Mouse (Mus musculus) kidney, embryonic 16.5 days (tissue): ENCODE measurements around the gene Asic1. TPM values are rescaled to one million over a fixed set of nuclear protein-coding genes. Genes with fewer than 3 reads are reported as not detected.
"Not testable (repeated sequence)": the region's sequence is repeated elsewhere in the genome, so short reads cannot be mapped to it uniquely, and the experiment has no call there.

ENCODE experiments used
- ATAC-seq: fragments of 200-750 bp; cut with Nextera tagmentation; 2 replicates; pipeline ENCODE4 v1.8.0; 2017; ENCODE audit warnings: moderate TSS enrichment; ENCODE audit not compliant: low FRiP score, low TSS enrichment
- H3K27ac ChIP-seq: fragments of 300-500 bp; sonication (generic); 2 replicates; pipeline ENCODE4 v1.5.1; 2014; ENCODE audit warnings: low read length
- H3K27me3 ChIP-seq: fragments of 300-500 bp; sonication (generic); 2 replicates; pipeline ENCODE4 v1.6.1; 2014; ENCODE audit warnings: low read length, control low read depth, mixed read lengths; ENCODE audit not compliant: insufficient read depth
- H3K36me3 ChIP-seq: fragments of 300-500 bp; sonication (generic); 2 replicates; pipeline ENCODE4 v1.6.1; 2014; ENCODE audit warnings: low read length, control low read depth, mixed read lengths; ENCODE audit not compliant: insufficient read depth
- H3K4me1 ChIP-seq: fragments of 300-500 bp; sonication (generic); 2 replicates; pipeline ENCODE4 v1.6.1; 2014; ENCODE audit warnings: low read length, control low read depth, mixed read lengths; ENCODE audit not compliant: insufficient read depth
- H3K4me2 ChIP-seq: fragments of 300-500 bp; sonication (generic); replicated peaks from 2 replicates; pipeline ENCODE4 v1.6.1; 2014; ENCODE audit warnings: low read depth, low read length
- H3K4me3 ChIP-seq: fragments of 300-500 bp; sonication (generic); 2 replicates; pipeline ENCODE4 v1.5.1; 2014; ENCODE audit warnings: mild to moderate bottlenecking, low read length
- H3K9ac ChIP-seq: fragments of 300-500 bp; sonication (generic); replicated peaks from 2 replicates; pipeline ENCODE4 v1.6.1; 2014; ENCODE audit warnings: low read length
- H3K9me3 ChIP-seq: fragments of 300-500 bp; sonication (generic); 2 replicates; pipeline ENCODE4 v1.6.1; 2016; ENCODE audit warnings: low read length, control low read depth
- WGBS: fragments of 180-500 bp; shearing (Covaris S2); extraction: QIAGEN DNeasy Blood & Tissue Kit; methylation state at CpG from one replicate; pipeline ENCODE4 v1.1.7; 2014; 5-methylcytosine and 5-hydroxymethylcytosine counted together
- polyA plus RNA-seq: library from polyadenylated mRNA; unstranded; fragments of >200 nt; fragmentation: Nextera tagmentation; extraction: Ambion mirVana; gene quantifications from 2 replicates; pipeline ENCODE4 v1.2.1, GENCODE M21; 2015

The Asic1 gene
- polyA plus RNA-seq, 1 experiment from 2014 or later, result 1.7 TPM

DNA sequence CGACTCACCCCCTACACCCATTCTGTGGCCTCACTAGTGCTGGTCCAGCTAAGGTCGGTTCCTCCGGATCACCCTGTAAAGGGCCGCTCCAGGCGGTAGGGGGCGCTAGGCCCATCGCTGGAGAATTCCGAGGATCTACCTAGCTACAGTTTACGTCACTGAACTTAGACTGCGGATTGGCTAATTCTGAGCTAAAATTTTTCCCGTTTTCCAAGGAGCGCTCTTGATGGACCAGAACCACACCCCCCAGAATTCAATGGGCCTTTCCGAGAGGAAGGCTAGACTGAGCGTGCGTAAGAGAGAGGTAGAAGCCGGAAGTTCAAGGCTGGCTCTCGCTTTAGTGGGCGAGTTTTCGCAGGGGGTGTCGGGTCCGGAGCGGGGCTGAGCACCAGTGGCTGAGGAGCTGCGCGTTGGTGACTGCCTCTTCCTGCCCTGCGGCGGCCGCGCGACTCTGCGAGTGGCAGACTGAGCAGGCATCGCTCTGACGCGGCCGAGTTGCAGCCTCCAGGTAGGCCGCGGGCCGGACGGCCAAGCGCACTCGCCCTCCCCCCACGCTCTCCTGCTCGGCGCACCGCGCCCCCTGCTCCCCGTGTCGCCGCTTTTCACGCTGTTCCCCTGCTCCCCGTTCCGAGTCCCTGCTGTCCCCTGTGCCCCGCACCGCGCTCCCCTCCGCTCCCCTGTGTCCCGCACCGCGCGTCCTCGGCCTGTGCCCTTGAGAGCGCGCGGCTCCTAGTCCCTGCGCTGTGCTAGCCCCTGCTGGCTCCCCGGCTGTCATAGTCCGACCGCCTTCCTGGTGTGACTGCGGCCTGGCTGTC, 55.4 kb downstream of the Asic1 start, which contains the start of gene Cox14:
Gene Cox14, plus strand, starts transcription at position 278 of the 815 bp plus-strand sequence.
- Histone ChIP-seq H3K4me1 (peaks cover 29% of the 10 kb centered on the region), H3K9ac (peak within 1 kb of the TSS; percentile 88), H3K27me3 (no peaks in the 10 kb centered on the region), H3K9me3 (peaks cover 5% of the 10 kb centered on the region), H3K27ac (peak within 1 kb of the TSS; percentile 98), H3K4me2 (peak within 1 kb of the TSS; percentile 70), H3K36me3 (peaks cover 24% of the 10 kb centered on the region), H3K4me3 (peak within 1 kb of the TSS; percentile 82)
- peak; percentile 94 for ATAC-seq
- under 1% methylated on average over 63 of the region's 68 CpGs for WGBS

DNA sequence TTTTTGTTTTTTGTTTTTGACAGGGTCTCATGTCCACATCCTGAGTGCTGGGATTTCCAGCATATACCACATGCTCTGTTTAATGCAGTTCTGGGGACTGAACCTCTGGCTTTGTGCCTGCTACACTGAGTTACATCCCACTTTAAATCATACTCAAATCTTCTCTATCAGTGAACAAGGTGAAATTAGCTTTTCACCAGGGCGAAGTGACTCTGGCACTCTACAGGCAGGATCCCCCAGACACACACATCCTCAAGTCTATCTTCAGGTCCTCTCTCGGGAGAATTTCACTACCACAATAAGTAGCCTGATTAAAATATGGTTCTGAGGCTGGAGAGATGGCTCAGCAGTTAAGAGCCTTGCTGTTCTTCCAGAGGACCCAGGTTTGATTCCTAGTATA, 56.4 kb downstream of the Asic1 start:
- Histone ChIP-seq H3K27me3 (no peaks in the 10 kb centered on the region), H3K4me3 (peak overlapping the region; percentile 82), H3K4me2 (peak overlapping the region; percentile 70), H3K27ac (no peak overlapping the region), H3K4me1 (peaks cover 29% of the 10 kb centered on the region), H3K9me3 (peaks cover 5% of the 10 kb centered on the region), H3K9ac (peak overlapping the region; percentile 88), H3K36me3 (peaks cover 23% of the 10 kb centered on the region)
- no peak for ATAC-seq
- 69% methylated on average over 2 of the region's 2 CpGs for WGBS

DNA sequence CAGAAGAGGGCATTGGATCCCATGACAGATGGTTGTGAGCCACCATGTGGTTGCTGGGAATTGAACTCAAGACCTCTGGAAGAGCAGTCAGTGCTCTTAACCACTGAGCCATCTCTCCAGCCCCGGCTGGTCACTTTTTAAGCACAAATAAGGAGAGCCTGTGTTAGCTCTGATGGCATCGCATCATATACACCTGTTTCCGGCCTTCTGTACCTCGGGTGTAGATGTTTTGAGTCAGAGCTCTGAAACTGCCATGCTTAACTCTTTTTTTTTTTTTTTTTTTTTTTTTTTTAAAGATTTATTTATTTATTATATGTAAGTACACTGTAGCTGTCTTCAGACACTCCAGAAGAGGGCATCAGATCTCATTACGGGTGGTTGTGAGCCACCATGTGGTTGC, 56.9 kb downstream of the Asic1 start:
- not testable (repeated sequence) for H3K27me3 ChIP-seq, H3K27ac ChIP-seq, H3K9me3 ChIP-seq, H3K4me3 ChIP-seq, H3K9ac ChIP-seq, ATAC-seq, H3K4me2 ChIP-seq
- H3K36me3 ChIP-seq, result peaks cover 23% of the 10 kb centered on the region
- WGBS, result 91% methylated on average over 4 of the region's 5 CpGs
- peaks cover 29% of the 10 kb centered on the region for H3K4me1 ChIP-seq

DNA sequence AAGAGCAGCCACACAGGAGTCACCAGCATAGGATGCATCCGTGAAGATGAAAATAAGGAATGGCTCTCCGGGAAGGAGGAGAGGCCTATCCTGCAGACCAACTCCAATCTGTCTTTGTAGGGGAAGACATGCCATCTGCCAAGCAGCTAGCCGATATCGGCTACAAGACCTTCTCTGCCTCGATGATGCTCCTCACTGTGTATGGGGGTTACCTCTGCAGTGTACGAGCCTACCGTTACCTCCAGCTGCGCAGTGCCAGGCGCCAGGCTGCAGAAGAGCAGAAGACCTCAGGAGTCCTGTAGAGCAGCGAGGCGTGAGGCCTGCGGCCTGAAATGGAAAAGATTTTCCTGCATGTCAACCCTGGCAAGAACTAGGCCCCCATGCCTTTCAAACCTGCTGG, 57.4 kb downstream of the Asic1 start:
- Histone ChIP-seq H3K27me3 (no peaks in the 10 kb centered on the region), H3K4me3 (no peak overlapping the region), H3K9ac (no peak overlapping the region), H3K4me2 (no peak overlapping the region), H3K36me3 (peaks cover 23% of the 10 kb centered on the region), H3K9me3 (peaks cover 5% of the 10 kb centered on the region), H3K27ac (no peak overlapping the region), H3K4me1 (peaks cover 29% of the 10 kb centered on the region)
- ATAC-seq, result no peak
- WGBS, result 92% methylated on average over 12 of the region's 12 CpGs

DNA sequence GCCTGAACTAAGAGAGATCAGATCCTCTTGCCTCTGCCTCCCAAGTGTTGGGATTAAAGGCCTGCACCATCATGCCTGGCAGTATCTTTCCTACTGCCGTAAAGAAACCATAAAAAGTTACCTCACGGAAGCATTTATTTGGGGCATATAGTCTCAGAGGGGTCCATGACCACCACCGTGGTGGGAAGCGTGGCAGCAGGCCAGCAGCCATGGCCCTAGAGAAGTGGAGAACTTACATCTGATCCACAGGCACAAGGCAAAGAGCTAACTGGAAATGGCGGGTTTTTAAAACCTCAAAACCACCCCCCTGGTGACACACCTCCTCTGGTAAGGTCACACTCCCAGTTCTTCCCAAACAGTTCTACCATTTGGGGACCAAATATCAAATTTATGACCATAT, 58.0 kb downstream of the Asic1 start:
- no peak overlapping the region for H3K4me3 ChIP-seq
- no peak for ATAC-seq
- no peak overlapping the region for H3K4me2 ChIP-seq
- H3K4me1 ChIP-seq, result peaks cover 24% of the 10 kb centered on the region
- no peak overlapping the region for H3K27ac ChIP-seq
- H3K9ac ChIP-seq, result no peak overlapping the region
- H3K27me3 ChIP-seq, result no peaks in the 10 kb centered on the region
- WGBS, result 90% methylated on average over 5 of the region's 5 CpGs
- peaks cover 5% of the 10 kb centered on the region for H3K9me3 ChIP-seq
- H3K36me3 ChIP-seq, result peaks cover 23% of the 10 kb centered on the region

- H3K36me3 ChIP-seq, result peaks cover 27% of the 10 kb centered on the region
- 98% methylated on average over 3 of the region's 4 CpGs for WGBS
These were observed 59.1 kb downstream of the Asic1 start for GRCm38 (mm10) chr15:99729056-99729783.

DNA sequence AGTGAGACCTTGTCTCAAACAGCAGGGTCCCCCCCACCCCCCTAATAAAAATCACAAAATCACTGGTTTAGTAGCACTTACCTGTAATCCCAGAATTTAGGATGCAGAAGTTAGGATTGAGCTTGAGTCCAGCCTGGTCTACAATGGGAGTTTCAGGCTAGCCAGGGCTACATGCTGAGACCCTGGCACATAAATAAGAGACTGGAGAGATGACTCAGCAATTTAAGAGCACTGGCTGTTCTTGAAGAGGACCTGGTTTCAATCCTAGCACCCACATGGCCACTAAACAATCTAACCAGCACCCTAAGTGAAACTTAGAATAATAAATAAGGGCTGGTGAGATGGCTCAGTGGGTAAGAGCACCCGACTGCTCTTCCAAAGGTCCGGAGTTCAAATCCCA, 61.0 kb downstream of the Asic1 start:
- H3K36me3 ChIP-seq, result peaks cover 38% of the 10 kb centered on the region
- peaks cover 5% of the 10 kb centered on the region for H3K4me1 ChIP-seq
- WGBS, result 96% methylated on average over 2 of the region's 2 CpGs
- no peak overlapping the region for H3K27ac ChIP-seq
- no peak for ATAC-seq
- H3K27me3 ChIP-seq, result no peaks in the 10 kb centered on the region
- H3K4me3 ChIP-seq, result no peak overlapping the region
- H3K4me2 ChIP-seq, result no peak overlapping the region
- peaks cover 5% of the 10 kb centered on the region for H3K9me3 ChIP-seq
- H3K9ac ChIP-seq, result no peak overlapping the region

More at GRCm38 (mm10) chr15:99729056-99729783, 59.1 kb downstream of the Asic1 start:
- H3K9me3 ChIP-seq, result peaks cover 5% of the 10 kb centered on the region
- no peak overlapping the region for H3K9ac ChIP-seq
- no peak for ATAC-seq
- H3K27ac ChIP-seq, result no peak overlapping the region
- no peaks in the 10 kb centered on the region for H3K27me3 ChIP-seq
- no peak overlapping the region for H3K4me2 ChIP-seq
- no peak overlapping the region for H3K4me3 ChIP-seq
- peaks cover 14% of the 10 kb centered on the region for H3K4me1 ChIP-seq

DNA sequence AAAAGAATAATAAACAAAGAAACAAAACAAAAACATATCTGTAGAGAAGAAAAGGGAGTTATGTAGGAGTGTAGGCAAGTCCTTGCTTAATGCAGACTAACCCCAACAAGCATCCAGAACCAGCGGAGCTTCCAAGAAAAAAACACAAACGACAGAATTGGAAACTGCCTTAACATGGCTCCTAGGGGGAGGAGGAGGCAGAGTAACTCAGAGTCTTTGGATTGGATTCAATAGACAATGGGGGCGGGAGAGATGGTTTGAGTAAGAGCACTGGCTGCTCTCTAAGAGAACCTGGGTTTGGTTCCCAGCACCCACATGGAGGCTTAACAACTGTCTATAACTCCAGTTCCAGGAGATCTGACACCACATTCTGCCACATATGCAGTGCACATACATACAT, 61.5 kb downstream of the Asic1 start:
- peaks cover 5% of the 10 kb centered on the region for H3K9me3 ChIP-seq
- 98% methylated on average over 3 of the region's 3 CpGs for WGBS
- no peak overlapping the region for H3K27ac ChIP-seq
- peaks cover 43% of the 10 kb centered on the region for H3K36me3 ChIP-seq
- no peaks in the 10 kb centered on the region for H3K27me3 ChIP-seq
- H3K9ac ChIP-seq, result no peak overlapping the region
- no peak overlapping the region for H3K4me2 ChIP-seq
- ATAC-seq, result no peak
- peaks cover under 1% of the 10 kb centered on the region for H3K4me1 ChIP-seq
- H3K4me3 ChIP-seq, result no peak overlapping the region

GRCm38 (mm10) chr15:99733186-99733585, 63.0 kb downstream of the Asic1 start:
- 97% methylated on average over 5 of the region's 5 CpGs for WGBS
- Histone ChIP-seq H3K4me1 (no peaks in the 10 kb centered on the region), H3K9ac (no peak overlapping the region), H3K4me3 (no peak overlapping the region), H3K4me2 (no peak overlapping the region), H3K36me3 (peaks cover 45% of the 10 kb centered on the region), H3K27me3 (no peaks in the 10 kb centered on the region), H3K9me3 (peaks cover 5% of the 10 kb centered on the region), H3K27ac (no peak overlapping the region)
- ATAC-seq, result no peak

DNA sequence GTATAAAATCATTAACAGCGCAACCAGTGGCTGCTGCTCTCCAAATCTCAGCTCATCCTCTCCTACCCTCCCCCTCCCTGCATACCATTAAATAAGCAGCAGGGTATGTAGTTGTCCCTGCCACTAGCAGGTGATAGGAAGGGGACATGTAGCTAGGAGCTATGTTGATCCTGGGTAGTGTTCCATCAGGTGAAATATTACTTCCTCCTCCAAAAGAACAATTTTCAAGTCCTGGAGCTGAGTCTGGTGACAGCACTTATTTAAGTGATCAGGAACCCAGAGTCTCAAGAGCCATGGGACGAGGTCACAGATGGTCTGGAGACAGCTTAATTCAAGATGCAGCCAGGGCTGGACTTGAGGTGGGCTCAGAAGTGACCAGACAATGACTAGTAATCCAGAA, 65.5 kb downstream of the Asic1 start:
- WGBS, result 90% methylated on average over 2 of the region's 2 CpGs
- ATAC-seq, result no peak
- Histone ChIP-seq H3K4me3 (no peak overlapping the region), H3K4me1 (no peaks in the 10 kb centered on the region), H3K36me3 (peaks cover 46% of the 10 kb centered on the region), H3K27me3 (no peaks in the 10 kb centered on the region), H3K27ac (no peak overlapping the region), H3K4me2 (no peak overlapping the region), H3K9me3 (no peaks in the 10 kb centered on the region), H3K9ac (no peak overlapping the region)
